Mouse (Mus musculus) bone marrow, adult 2 months (tissue): ENCODE data around the gene Cbr2.

Experiments
- CTCF ChIP-seq: fragments of 200-500 bp; IDR thresholded peaks from 2 replicates; pipeline ENCODE4 v1.5.1; 2011; ENCODE audit warnings: low read length, control low read depth; ENCODE audit not compliant: control insufficient read depth, insufficient read depth
- POLR2A ChIP-seq: fragments of 200-500 bp; IDR thresholded peaks from 2 replicates; pipeline ENCODE4 v1.6.1; 2011; ENCODE audit warnings: low read depth, mild to moderate bottlenecking, control low read depth, low read length, borderline replicate concordance; ENCODE audit not compliant: control insufficient read depth

- TF ChIP-seq CTCF = no peak
- no peak for TF ChIP-seq POLR2A
Observed at GRCm38 (mm10) chr11:120768206-120768605, 36.3 kb upstream of the Cbr2 start.
